Mouse (Mus musculus): ENCODE data around the gene Pde4c. TPM values are rescaled to one million over a fixed set of nuclear protein-coding genes. Genes with fewer than 3 reads are reported as not detected.

Pde4c gene
- total and polyA plus RNA-seq, 3 experiments = 2.3 to 6.5 (median 4.7) TPM

- Histone ChIP-seq H3K9ac (ENCODE audit: insufficient read depth, low read depth) (peak overlapping the region; percentile 18; the same call in 1 of the 2 replicates), H3K4me2 (ENCODE audit: insufficient read depth, low read depth, poor library complexity, severe bottlenecking) (peak overlapping the region; percentile 78)
These were observed 51.2 kb downstream of the Pde4c start for GRCm38 (mm10) chr8:70774740-70775139.

GRCm38 (mm10) chr8:70775227-70775626 lies 51.7 kb downstream of the Pde4c start:
- peaks cover 42 to 66% of the 10 kb centered on the region in 2 experiments for H3K36me3 ChIP-seq (replicated peaks in 1 of 2; ENCODE audit: control insufficient read depth in 1 of 2, insufficient read depth in 1 of 2, low read length in 1 of 2)
- H3K27ac ChIP-seq (ENCODE audit: insufficient read depth, low read depth) = peak overlapping the region; percentile 83
- peak overlapping the region; percentile 78 for H3K4me2 ChIP-seq (ENCODE audit: insufficient read depth, low read depth, poor library complexity, severe bottlenecking)
- in situ Hi-C loops (cut with MboI; ENCODE audit: low pct_ligation_motif_present, low pct_unique_long_range_greater_than_20kb, low sequenced_read_pairs) (no loop called here), dilution Hi-C loops (cut with MboI; ENCODE audit: extremely low pct_ligation_motif_present, extremely low pct_unique_long_range_greater_than_20kb, low sequenced_read_pairs) (no loop called here)
- no peak overlapping the region for H3K4me3 ChIP-seq (replicated peaks in 1 of 3; ENCODE audit: low read depth in 2 of 3, low read length in 2 of 3, poor library complexity in 1 of 3)
- TF ChIP-seq UBTF (IDR thresholded peaks at IDR 0.05; ENCODE audit: low read depth, low read length) (no peak), JUN (IDR thresholded peaks at IDR 0.05; ENCODE audit: insufficient read depth, low read depth, low read length) (no peak), MAFK (IDR thresholded peaks at IDR 0.05; ENCODE audit: insufficient replicate concordance, low read length) (no peak), RAD21 (IDR thresholded peaks at IDR 0.05; ENCODE audit: low read depth, low read length) (no peak)
- DNase-seq (ENCODE audit: extremely low read depth) = no peak
- peaks cover 48 to 63% of the 10 kb centered on the region in 2 experiments for H3K4me1 ChIP-seq (ENCODE audit: control insufficient read depth in 1 of 2, insufficient read depth in 2 of 2)
- H3K79me2 ChIP-seq (replicated peaks; ENCODE audit: control insufficient read depth, extremely low read depth, insufficient read depth, poor library complexity, severe bottlenecking) = peaks cover 7% of the 10 kb centered on the region; the same call in 1 of the 2 replicates
- H3K9me3 ChIP-seq (replicated peaks; ENCODE audit: low read length) = no peaks in the 10 kb centered on the region
- H3K9ac ChIP-seq (ENCODE audit: insufficient read depth, low read depth) = peak overlapping the region; percentile 67
- H3K27me3 ChIP-seq (replicated peaks) = no peaks in the 10 kb centered on the region

More at GRCm38 (mm10) chr8:70774740-70775139, 51.2 kb downstream of the Pde4c start:
- Histone ChIP-seq H3K79me2 (replicated peaks; ENCODE audit: control insufficient read depth, extremely low read depth, insufficient read depth, poor library complexity, severe bottlenecking) (peaks cover 7% of the 10 kb centered on the region; the same call in 1 of the 2 replicates), H3K4me3 (replicated peaks in 1 of 3; ENCODE audit: low read depth in 2 of 3, low read length in 2 of 3, poor library complexity in 1 of 3) (peak overlapping the region in 2 of 3 experiments; percentile 2), H3K36me3 (replicated peaks in 1 of 2; ENCODE audit: control insufficient read depth in 1 of 2, insufficient read depth in 1 of 2, low read length in 1 of 2) (peaks cover 39 to 66% of the 10 kb centered on the region in 2 experiments), H3K27ac (ENCODE audit: insufficient read depth, low read depth) (peak overlapping the region; percentile 83), H3K4me1 (ENCODE audit: control insufficient read depth in 1 of 2, insufficient read depth in 2 of 2) (peaks cover 48 to 67% of the 10 kb centered on the region in 2 experiments), H3K9me3 (replicated peaks; ENCODE audit: low read length) (no peaks in the 10 kb centered on the region), H3K27me3 (replicated peaks) (no peaks in the 10 kb centered on the region)
- dilution Hi-C loops (cut with MboI; ENCODE audit: extremely low pct_ligation_motif_present, extremely low pct_unique_long_range_greater_than_20kb, low sequenced_read_pairs) (no loop called here), in situ Hi-C loops (cut with MboI; ENCODE audit: low pct_ligation_motif_present, low pct_unique_long_range_greater_than_20kb, low sequenced_read_pairs) (no loop called here)
- no peak for DNase-seq (ENCODE audit: extremely low read depth)
- TF ChIP-seq POLR2AphosphoS2 (IDR thresholded peaks at IDR 0.05; ENCODE audit: low read depth, low read length) (no peak), MXI1 (IDR thresholded peaks at IDR 0.05; ENCODE audit: low read depth, low read length) (0 out of 2 replicates have a peak, but pooled peaks have one; percentile 34), BHLHE40 (IDR thresholded peaks at IDR 0.05; ENCODE audit: low read depth, low read length) (0 out of 2 replicates have a peak, but pooled peaks have one; percentile 33), IRF4 (IDR thresholded peaks at IDR 0.05; ENCODE audit: low read depth, low read length) (no peak)

- peaks cover 42 to 66% of the 10 kb centered on the region in 2 experiments for H3K36me3 ChIP-seq (replicated peaks in 1 of 2; ENCODE audit: control insufficient read depth in 1 of 2, insufficient read depth in 1 of 2, low read length in 1 of 2)
- peak overlapping the region; percentile 84 to 93 (median 92) for H3K4me3 ChIP-seq (replicated peaks in 1 of 3; ENCODE audit: low read depth in 2 of 3, low read length in 2 of 3, poor library complexity in 1 of 3)
- in situ Hi-C loops (cut with MboI; ENCODE audit: low pct_ligation_motif_present, low pct_unique_long_range_greater_than_20kb, low sequenced_read_pairs) = no loop called here
- H3K79me2 ChIP-seq (replicated peaks; ENCODE audit: control insufficient read depth, extremely low read depth, insufficient read depth, poor library complexity, severe bottlenecking) = peaks cover 7% of the 10 kb centered on the region; the same call in 1 of the 2 replicates
- peaks cover 48 to 63% of the 10 kb centered on the region in 2 experiments for H3K4me1 ChIP-seq (ENCODE audit: control insufficient read depth in 1 of 2, insufficient read depth in 2 of 2)
- H3K4me2 ChIP-seq (ENCODE audit: insufficient read depth, low read depth, poor library complexity, severe bottlenecking) = peak overlapping the region; percentile 78
- dilution Hi-C loops (cut with MboI; ENCODE audit: extremely low pct_ligation_motif_present, extremely low pct_unique_long_range_greater_than_20kb, low sequenced_read_pairs) = no loop called here
- H3K27ac ChIP-seq (ENCODE audit: insufficient read depth, low read depth) = peak overlapping the region; percentile 18
- peak overlapping the region; percentile 67 for H3K9ac ChIP-seq (ENCODE audit: insufficient read depth, low read depth)
- no peaks in the 10 kb centered on the region for H3K9me3 ChIP-seq (replicated peaks; ENCODE audit: low read length)
- H3K27me3 ChIP-seq (replicated peaks) = no peaks in the 10 kb centered on the region
- no peak for DNase-seq (ENCODE audit: extremely low read depth)
- TF ChIP-seq ELF1 (IDR thresholded peaks at IDR 0.05; ENCODE audit: low read depth, low read length) (no peak), UBTF (IDR thresholded peaks at IDR 0.05; ENCODE audit: low read depth, low read length) (no peak), CHD2 (IDR thresholded peaks at IDR 0.05; ENCODE audit: low read length) (no peak), TCF12 (IDR thresholded peaks at IDR 0.05; ENCODE audit: low read depth, low read length) (no peak), MAFK (IDR thresholded peaks at IDR 0.05; ENCODE audit: insufficient replicate concordance, low read length) (no peak), ETS1 (conservative IDR thresholded peaks at IDR 0.05; ENCODE audit: low read depth, low read length) (no peak), ZNF384 (IDR thresholded peaks at IDR 0.05; ENCODE audit: low read depth, low read length) (no peak), CTCF (conservative IDR thresholded peaks at IDR 0.05 in 1 of 2, IDR thresholded peaks at IDR 0.05 in 1 of 2; ENCODE audit: low read depth in 2 of 2, low read length in 2 of 2) (no peak), BHLHE40 (IDR thresholded peaks at IDR 0.05; ENCODE audit: low read depth, low read length) (peak; percentile 77), MAZ (IDR thresholded peaks at IDR 0.05; ENCODE audit: low read depth, low read length) (no peak), E2F4 (IDR thresholded peaks at IDR 0.05; ENCODE audit: insufficient replicate concordance, low read depth, low read length) (no peak), SIN3A (IDR thresholded peaks at IDR 0.05; ENCODE audit: low read length) (peak; percentile 29; the same call in 1 of the 2 replicates), POLR2AphosphoS2 (IDR thresholded peaks at IDR 0.05; ENCODE audit: low read depth, low read length) (no peak), ZMIZ1 (IDR thresholded peaks at IDR 0.05; ENCODE audit: low read depth, low read length) (no peak), NELFE (IDR thresholded peaks at IDR 0.05; ENCODE audit: low read depth, low read length) (no peak), IRF4 (IDR thresholded peaks at IDR 0.05; ENCODE audit: low read depth, low read length) (no peak), MXI1 (IDR thresholded peaks at IDR 0.05; ENCODE audit: low read depth, low read length) (no peak), RCOR1 (conservative IDR thresholded peaks at IDR 0.05; ENCODE audit: low read depth, low read length) (0 out of 2 replicates have a peak, but pooled peaks have one; percentile 14), GABPA (IDR thresholded peaks at IDR 0.05; ENCODE audit: insufficient replicate concordance, low read depth, low read length) (no peak), USF2 (conservative IDR thresholded peaks at IDR 0.05; ENCODE audit: low read depth, low read length) (no peak), RAD21 (IDR thresholded peaks at IDR 0.05; ENCODE audit: low read depth, low read length) (no peak)
These were observed 52.5 kb downstream of the Pde4c start for GRCm38 (mm10) chr8:70775851-70776495.

All from CH12.LX (cell line).